Mouse (Mus musculus): Measurements from ENCODE around the gene Gm17334. TPM values are rescaled to one million over a fixed set of nuclear protein-coding genes. Genes with fewer than 3 reads are reported as not detected.

Gene Gm17334
- polyA plus RNA-seq, 1 experiment, result not detected

DNA sequence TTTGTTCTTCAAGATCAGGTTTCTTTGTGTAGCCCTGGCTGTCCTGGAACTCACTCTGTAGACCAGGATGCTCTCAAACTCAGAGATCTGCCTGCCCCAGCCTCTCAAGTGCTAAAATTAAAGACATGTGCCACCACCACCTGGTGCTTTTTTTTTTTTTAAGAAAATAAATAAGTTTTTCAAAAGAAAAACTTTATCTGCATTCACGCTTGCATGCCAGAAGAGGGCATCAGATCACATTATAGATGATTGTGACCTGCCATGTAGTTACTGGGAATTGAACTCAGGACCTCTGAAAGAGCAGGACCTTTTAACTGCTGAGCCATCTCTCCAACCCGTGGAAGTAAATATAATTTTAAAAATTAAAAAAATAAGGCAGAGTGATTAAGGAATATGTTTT lies 27.7 kb downstream of the Gm17334 start:
- Histone ChIP-seq H3K27ac (ENCODE audit: control insufficient read depth, insufficient read depth, low read depth, low read length, poor library complexity) (no peak overlapping the region), H3K4me3 (replicated peaks; ENCODE audit: control insufficient read depth, low read depth, low read length) (no peak overlapping the region), H3K4me1 (ENCODE audit: control insufficient read depth, insufficient read depth, low read length) (peaks cover 2% of the 10 kb centered on the region)
- WGBS, result 77% methylated on average over 2 of the region's 2 CpGs
- TF ChIP-seq POLR2A (IDR thresholded peaks at IDR 0.05; ENCODE audit: borderline replicate concordance, control insufficient read depth, low read depth, low read length) (no peak), CTCF (IDR thresholded peaks at IDR 0.05; ENCODE audit: control insufficient read depth, insufficient read depth, low read length) (no peak)

DNA sequence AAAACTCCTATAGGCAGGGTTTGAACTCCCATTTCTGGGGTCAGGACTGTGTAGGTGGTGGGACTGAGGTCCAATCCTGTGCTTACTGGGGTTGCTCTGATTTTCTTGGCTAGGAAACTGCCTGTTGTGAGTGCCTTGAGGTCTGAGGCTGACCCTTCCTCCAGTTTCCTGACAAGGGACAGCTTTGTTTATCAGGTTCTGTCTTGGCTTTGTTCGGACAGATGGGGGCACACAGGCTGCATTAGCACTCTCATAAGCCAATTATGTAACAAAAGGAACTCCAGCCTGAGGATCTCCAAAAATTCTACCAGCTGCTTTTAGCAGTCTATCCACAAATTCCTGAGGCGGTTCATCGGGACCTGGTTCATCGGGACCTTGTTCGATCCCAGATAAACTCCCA lies 30.6 kb downstream of the Gm17334 start:
- Histone ChIP-seq H3K4me1 (ENCODE audit: control insufficient read depth, insufficient read depth, low read length) (no peaks in the 10 kb centered on the region), H3K27ac (ENCODE audit: control insufficient read depth, insufficient read depth, low read depth, low read length, poor library complexity) (no peak overlapping the region), H3K4me3 (replicated peaks; ENCODE audit: control insufficient read depth, low read depth, low read length) (no peak overlapping the region)
- 73% methylated on average over 5 of the region's 5 CpGs for WGBS
- TF ChIP-seq CTCF (IDR thresholded peaks at IDR 0.05; ENCODE audit: control insufficient read depth, insufficient read depth, low read length) (no peak), POLR2A (IDR thresholded peaks at IDR 0.05; ENCODE audit: borderline replicate concordance, control insufficient read depth, low read depth, low read length) (no peak)

DNA sequence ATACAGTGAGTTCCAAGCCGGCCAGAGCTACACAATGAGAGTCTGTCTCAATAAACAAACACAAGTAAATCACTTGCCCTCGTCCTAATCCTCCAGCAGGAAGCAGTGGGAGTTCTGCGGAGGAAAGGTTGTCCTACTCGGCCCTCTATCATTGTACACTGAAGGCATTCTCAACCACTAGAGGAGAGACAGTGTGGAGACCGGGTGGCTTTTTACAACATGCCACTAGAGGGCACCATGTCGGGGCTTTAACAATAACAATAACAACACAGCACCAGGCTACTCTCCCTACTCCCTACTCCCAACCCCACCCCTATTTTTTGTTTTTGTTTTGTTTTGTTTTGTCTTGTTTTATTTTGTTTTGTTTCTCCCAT lies 35.4 kb downstream of the Gm17334 start:
- no peak overlapping the region for H3K4me3 ChIP-seq (replicated peaks; ENCODE audit: control insufficient read depth, low read depth, low read length)
- WGBS, result 27% methylated on average over 6 of the region's 6 CpGs
- TF ChIP-seq POLR2A (IDR thresholded peaks at IDR 0.05; ENCODE audit: borderline replicate concordance, control insufficient read depth, low read depth, low read length), result no peak
- TF ChIP-seq CTCF (IDR thresholded peaks at IDR 0.05; ENCODE audit: control insufficient read depth, insufficient read depth, low read length), result peak; percentile 48
- H3K4me1 ChIP-seq (ENCODE audit: control insufficient read depth, insufficient read depth, low read length), result no peaks in the 10 kb centered on the region; the same call in 1 of the 2 replicates
- H3K27ac ChIP-seq (ENCODE audit: control insufficient read depth, insufficient read depth, low read depth, low read length, poor library complexity), result no peak overlapping the region

DNA sequence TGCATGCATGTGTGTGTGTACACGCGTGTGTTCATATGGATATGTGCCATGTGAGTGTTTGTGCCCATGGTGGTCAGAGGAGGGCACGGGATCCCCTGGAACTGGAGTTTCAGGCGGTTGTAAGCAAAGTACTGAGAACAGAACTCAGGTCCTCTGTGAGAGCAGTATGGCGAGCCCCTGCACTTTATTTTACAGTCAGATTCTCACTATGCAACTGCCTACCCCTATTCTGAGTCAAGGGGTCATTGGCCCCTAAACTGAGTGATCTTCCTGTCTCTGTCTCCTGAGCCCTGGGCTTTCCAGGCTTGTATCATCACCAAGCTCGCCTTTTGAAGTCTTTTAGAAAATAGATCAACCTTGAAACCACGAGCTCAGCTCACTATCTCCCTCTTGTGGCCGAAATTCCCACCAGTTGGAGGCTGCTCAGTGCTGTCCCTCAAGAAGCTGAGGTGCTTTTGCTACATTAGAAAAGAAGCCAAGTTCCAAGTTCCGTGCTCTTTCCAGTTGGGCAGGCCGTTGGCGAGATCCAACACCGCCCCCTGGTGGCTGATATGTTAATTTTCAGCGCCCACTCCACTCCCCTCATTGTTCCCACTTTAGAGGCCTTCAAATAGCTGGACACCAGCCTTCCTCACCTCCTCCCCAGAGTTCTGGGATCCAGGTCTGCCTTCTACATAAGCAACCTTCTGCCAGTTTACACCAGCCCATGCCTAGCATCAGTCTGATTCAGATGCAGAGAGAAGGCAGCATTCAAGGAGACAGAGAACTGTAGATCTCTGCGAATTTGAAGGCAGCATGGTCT lies 36.0 kb downstream of the Gm17334 start:
- Histone ChIP-seq H3K27ac (ENCODE audit: control insufficient read depth, insufficient read depth, low read depth, low read length, poor library complexity) (no peak overlapping the region), H3K4me3 (replicated peaks; ENCODE audit: control insufficient read depth, low read depth, low read length) (no peak overlapping the region), H3K4me1 (ENCODE audit: control insufficient read depth, insufficient read depth, low read length) (no peaks in the 10 kb centered on the region; the same call in 1 of the 2 replicates)
- 41% methylated on average over 14 of the region's 14 CpGs for WGBS
- TF ChIP-seq CTCF (IDR thresholded peaks at IDR 0.05; ENCODE audit: control insufficient read depth, insufficient read depth, low read length), result peak; percentile 69
- no peak for TF ChIP-seq POLR2A (IDR thresholded peaks at IDR 0.05; ENCODE audit: borderline replicate concordance, control insufficient read depth, low read depth, low read length)

DNA sequence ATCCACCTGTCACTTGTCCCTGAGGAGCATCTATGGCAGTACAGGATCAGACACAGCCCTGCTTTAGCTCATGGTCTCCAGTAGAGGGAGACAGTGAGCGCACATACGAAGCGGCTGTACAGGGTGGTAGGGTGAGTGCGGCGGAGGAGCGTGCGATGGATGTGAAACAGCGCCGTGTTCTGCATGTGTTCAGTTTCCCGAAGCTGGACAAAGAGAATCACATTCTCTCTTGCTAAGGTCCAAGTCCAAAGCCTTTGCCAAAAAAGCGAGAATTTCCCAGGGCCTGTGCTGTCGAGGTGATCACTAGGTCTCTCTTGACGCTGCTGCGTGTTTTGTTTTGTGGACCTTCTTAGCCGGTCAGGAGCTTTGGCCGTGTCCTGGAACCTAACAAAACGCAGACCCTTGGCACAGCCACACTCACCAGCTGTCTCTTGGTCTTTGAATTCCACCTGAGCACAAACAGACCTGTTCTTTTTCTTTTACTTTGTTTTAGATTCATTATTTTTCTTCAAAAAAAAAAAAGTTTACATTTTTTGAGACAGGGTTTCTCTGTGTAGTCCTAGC lies 37.2 kb downstream of the Gm17334 start:
- TF ChIP-seq POLR2A (IDR thresholded peaks at IDR 0.05; ENCODE audit: borderline replicate concordance, control insufficient read depth, low read depth, low read length), result no peak
- peak; percentile 98 for TF ChIP-seq CTCF (IDR thresholded peaks at IDR 0.05; ENCODE audit: control insufficient read depth, insufficient read depth, low read length)
- no peaks in the 10 kb centered on the region; the same call in 1 of the 2 replicates for H3K4me1 ChIP-seq (ENCODE audit: control insufficient read depth, insufficient read depth, low read length)
- H3K27ac ChIP-seq (ENCODE audit: control insufficient read depth, insufficient read depth, low read depth, low read length, poor library complexity), result no peak overlapping the region
- 21% methylated on average over 17 of the region's 17 CpGs for WGBS
- no peak overlapping the region for H3K4me3 ChIP-seq (replicated peaks; ENCODE audit: control insufficient read depth, low read depth, low read length)

DNA sequence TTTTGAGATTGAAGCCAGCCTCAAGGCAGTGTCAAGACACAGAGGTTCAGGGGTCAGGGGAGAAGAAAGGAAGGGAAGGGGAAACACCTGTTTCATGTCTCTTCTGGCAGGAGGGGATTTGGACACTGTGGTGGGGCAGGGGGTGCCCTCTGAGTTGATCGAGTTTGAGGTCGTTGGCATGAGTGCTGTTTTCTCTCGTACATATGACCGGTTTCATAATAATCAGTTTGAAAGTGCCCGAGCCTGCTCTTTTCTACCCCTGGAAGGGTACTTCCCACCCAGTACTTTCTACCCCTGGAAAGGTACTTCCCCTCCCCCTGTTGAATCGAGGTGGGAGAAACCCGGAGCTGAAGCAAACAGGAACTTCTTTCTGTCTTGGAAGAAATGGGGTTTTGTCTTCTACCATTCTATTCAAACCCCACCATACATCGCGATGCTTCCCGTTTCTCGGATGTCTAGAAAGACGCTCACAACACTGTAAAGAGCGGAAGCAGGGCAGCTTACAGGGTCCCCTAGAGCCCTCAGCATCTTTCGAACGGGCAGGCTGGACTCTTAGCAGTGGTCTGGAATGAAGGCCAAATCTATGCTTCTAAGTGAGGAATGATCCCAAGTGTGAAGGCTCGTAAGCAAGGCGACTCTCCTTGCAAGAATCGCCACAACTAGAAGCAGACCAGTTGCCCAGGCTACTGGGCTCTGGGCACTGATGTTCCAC lies 37.9 kb downstream of the Gm17334 start:
- H3K27ac ChIP-seq (ENCODE audit: control insufficient read depth, insufficient read depth, low read depth, low read length, poor library complexity), result no peak overlapping the region
- 42% methylated on average over 18 of the region's 18 CpGs for WGBS
- TF ChIP-seq POLR2A (IDR thresholded peaks at IDR 0.05; ENCODE audit: borderline replicate concordance, control insufficient read depth, low read depth, low read length), result no peak
- no peak for TF ChIP-seq CTCF (IDR thresholded peaks at IDR 0.05; ENCODE audit: control insufficient read depth, insufficient read depth, low read length)

DNA sequence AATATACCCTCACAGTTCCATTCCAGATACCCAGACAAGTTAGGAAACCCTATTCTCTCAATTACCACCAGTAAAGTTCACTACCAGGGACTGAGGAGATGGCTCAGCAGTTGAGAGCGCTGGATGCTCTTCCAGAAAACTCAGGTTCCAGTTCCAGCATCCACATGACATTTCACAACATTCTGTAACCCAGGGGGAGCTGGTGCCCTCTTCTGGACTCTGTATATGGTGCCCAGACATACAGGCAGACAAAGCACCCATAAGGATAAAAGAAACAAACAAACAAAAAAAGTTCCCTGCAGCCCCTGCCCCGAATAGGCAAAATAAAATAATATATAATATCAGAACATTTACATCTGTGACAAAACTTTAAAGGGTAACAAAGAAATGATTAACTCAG lies 38.6 kb downstream of the Gm17334 start:
- H3K27ac ChIP-seq (ENCODE audit: control insufficient read depth, insufficient read depth, low read depth, low read length, poor library complexity), result no peak overlapping the region
- no peak for TF ChIP-seq CTCF (IDR thresholded peaks at IDR 0.05; ENCODE audit: control insufficient read depth, insufficient read depth, low read length)
- TF ChIP-seq POLR2A (IDR thresholded peaks at IDR 0.05; ENCODE audit: borderline replicate concordance, control insufficient read depth, low read depth, low read length), result no peak
- no peaks in the 10 kb centered on the region; the same call in 1 of the 2 replicates for H3K4me1 ChIP-seq (ENCODE audit: control insufficient read depth, insufficient read depth, low read length)
- WGBS, result 69% methylated on average over 2 of the region's 2 CpGs
- no peak overlapping the region for H3K4me3 ChIP-seq (replicated peaks; ENCODE audit: control insufficient read depth, low read depth, low read length)

More for the DNA sequence above, 37.9 kb downstream of the Gm17334 start:
- H3K4me3 ChIP-seq (replicated peaks; ENCODE audit: control insufficient read depth, low read depth, low read length), result no peak overlapping the region
- H3K4me1 ChIP-seq (ENCODE audit: control insufficient read depth, insufficient read depth, low read length), result no peaks in the 10 kb centered on the region; the same call in 1 of the 2 replicates

DNA sequence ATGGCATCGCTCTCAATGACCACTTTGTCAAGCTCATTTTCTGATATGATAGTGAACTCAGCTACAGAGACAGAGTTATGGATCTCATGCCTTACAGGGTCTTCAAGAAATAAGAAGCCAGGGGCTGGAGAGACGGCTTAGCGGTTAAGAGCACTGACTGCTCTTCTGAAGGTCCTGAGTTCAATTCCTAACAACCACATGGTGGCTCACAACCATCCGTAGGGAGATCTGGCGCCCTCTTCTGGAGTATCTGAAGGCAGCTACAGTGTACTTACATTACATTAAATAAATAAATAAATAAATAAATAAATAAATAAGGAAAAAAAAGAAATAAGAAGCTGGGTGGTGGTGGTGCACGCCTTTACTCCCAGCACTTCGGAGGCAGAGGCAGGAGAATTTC lies 39.2 kb downstream of the Gm17334 start:
- no peak for TF ChIP-seq POLR2A (IDR thresholded peaks at IDR 0.05; ENCODE audit: borderline replicate concordance, control insufficient read depth, low read depth, low read length)
- no peak for TF ChIP-seq CTCF (IDR thresholded peaks at IDR 0.05; ENCODE audit: control insufficient read depth, insufficient read depth, low read length)
- Histone ChIP-seq H3K4me1 (ENCODE audit: control insufficient read depth, insufficient read depth, low read length) (no peaks in the 10 kb centered on the region; the same call in 1 of the 2 replicates), H3K4me3 (replicated peaks; ENCODE audit: control insufficient read depth, low read depth, low read length) (no peak overlapping the region), H3K27ac (ENCODE audit: control insufficient read depth, insufficient read depth, low read depth, low read length, poor library complexity) (no peak overlapping the region)
- 83% methylated on average over 7 of the region's 7 CpGs for WGBS

Measured in bone marrow, adult 2 months (tissue).